Mouse (Mus musculus) liver, embryonic 16.5 days (tissue): Measurements from ENCODE around the gene Ak7. TPM values are rescaled to one million over a fixed set of nuclear protein-coding genes. Genes with fewer than 3 reads are reported as not detected.

Experiments
- ATAC-seq: fragments of 200-750 bp; cut with Nextera tagmentation; 2 replicates; pipeline ENCODE4 v1.8.0; 2017; ENCODE audit warnings: low read depth, mild to moderate bottlenecking, moderate number of reproducible peaks, moderate library complexity
- H3K27ac ChIP-seq: fragments of 300-500 bp; sonication (generic); 2 replicates; pipeline ENCODE4 v1.5.1; 2014; ENCODE audit warnings: mild to moderate bottlenecking, low read length
- H3K27me3 ChIP-seq: fragments of 300-500 bp; sonication (generic); 2 replicates; pipeline ENCODE4 v1.6.1; 2014; ENCODE audit warnings: low read depth, low read length, mixed read lengths; ENCODE audit not compliant: control insufficient read depth, insufficient read depth
- H3K36me3 ChIP-seq: fragments of 300-500 bp; sonication (generic); 2 replicates; pipeline ENCODE4 v1.6.1; 2014; ENCODE audit warnings: mild to moderate bottlenecking; ENCODE audit not compliant: control insufficient read depth, insufficient read depth
- H3K4me1 ChIP-seq: fragments of 300-500 bp; sonication (generic); 2 replicates; pipeline ENCODE4 v1.6.1; 2014; ENCODE audit warnings: low read depth, low read length, mixed read lengths; ENCODE audit not compliant: control insufficient read depth
- H3K4me2 ChIP-seq: fragments of 300-500 bp; sonication (generic); 2 replicates; pipeline ENCODE4 v1.6.1; 2014; ENCODE audit warnings: low read depth, low read length, mixed read lengths
- H3K4me3 ChIP-seq: fragments of 300-500 bp; sonication (generic); 2 replicates; pipeline ENCODE4 v1.5.1; 2014; ENCODE audit warnings: low read depth, mild to moderate bottlenecking, low read length
- H3K9ac ChIP-seq: fragments of 300-500 bp; sonication (generic); 2 replicates; pipeline ENCODE4 v1.6.1; 2014; ENCODE audit warnings: low read depth, low read length
- H3K9me3 ChIP-seq: fragments of 300-500 bp; sonication (generic); replicated peaks from 2 replicates; pipeline ENCODE4 v1.6.1; 2016; ENCODE audit warnings: low read length; ENCODE audit not compliant: control insufficient read depth
- WGBS: fragments of 180-500 bp; shearing (Covaris S2); extraction: QIAGEN DNeasy Blood & Tissue Kit; methylation state at CpG from one replicate; pipeline ENCODE4 v1.1.7; 2014; ENCODE audit not compliant: insufficient replicate concordance; 5-methylcytosine and 5-hydroxymethylcytosine counted together
- polyA plus RNA-seq: library from polyadenylated mRNA; unstranded; fragments of >200 nt; fragmentation: Nextera tagmentation; extraction: Ambion mirVana; gene quantifications from 2 replicates; pipeline ENCODE4 v1.2.1, GENCODE M21; 2015

The Ak7 gene
- polyA plus RNA-seq, 1 experiment from 2014 or later, result 0.34 TPM

DNA sequence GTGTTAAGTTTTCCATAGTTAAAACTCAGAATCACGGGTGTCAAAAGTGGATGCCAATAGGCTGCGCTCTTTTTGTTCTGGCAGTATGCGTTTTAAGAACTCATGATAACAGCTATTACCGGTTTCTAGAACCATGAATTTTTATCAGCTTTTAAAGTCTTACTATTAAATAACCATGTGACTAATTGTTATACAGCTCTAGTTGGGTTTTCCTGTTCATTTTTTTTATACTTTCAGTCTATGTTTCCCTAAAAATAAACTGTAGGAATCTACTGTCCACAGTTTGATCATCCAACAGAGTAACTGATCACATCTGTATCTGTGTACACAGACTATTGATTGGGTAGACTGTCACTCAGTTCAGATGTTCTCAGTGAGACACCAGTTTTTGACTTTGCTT, 119.5 kb downstream of the Ak7 start:
- no peak for ATAC-seq
- H3K36me3 ChIP-seq, result peaks cover 60% of the 10 kb centered on the region
- no peak overlapping the region for H3K9ac ChIP-seq
- H3K4me1 ChIP-seq, result peaks cover 14% of the 10 kb centered on the region
- no peak overlapping the region for H3K27ac ChIP-seq
- H3K27me3 ChIP-seq, result no peaks in the 10 kb centered on the region
- no peak overlapping the region for H3K4me3 ChIP-seq
- no peaks in the 10 kb centered on the region for H3K9me3 ChIP-seq
- WGBS, result 62% methylated on average over 4 of the region's 4 CpGs
- no peak overlapping the region for H3K4me2 ChIP-seq

Other genes with a start within 250 kb of the Ak7 start
- 0.04 TPM in 1 of 2 replicates, not detected in the other for gene Bdkrb2, start 142.8 kb upstream of the Ak7 start, polyA plus RNA-seq
- 0.06 and 0.07 TPM in 2 replicates for gene Bdkrb1, start 102.9 kb upstream of the Ak7 start, polyA plus RNA-seq
- gene Gskip, start 21.1 kb upstream of the Ak7 start, polyA plus RNA-seq, result 10.1 and 11.2 TPM in 2 replicates
- gene Atg2b, start 20.8 kb upstream of the Ak7 start, polyA plus RNA-seq, result 6.7 and 7.3 TPM in 2 replicates
- gene Papola, start 78.7 kb downstream of the Ak7 start, polyA plus RNA-seq, result 81.6 and 88.3 TPM in 2 replicates